Mouse (Mus musculus) 3134 (cell line): ENCODE data around the gene Cntn5.

Experiments
- DNase-seq: peaks from one replicate; pipeline ENCODE4 v3.0.0-alpha.2; 2011; ENCODE audit warnings: low spot score; ENCODE audit not compliant: insufficient read length; ENCODE audit errors: extremely low read depth

The Cntn5 gene

GRCm38 (mm10) chr9:9960610-9961172 lies 943.9 kb downstream of the Cntn5 start:
- no peak for DNase-seq

DNA sequence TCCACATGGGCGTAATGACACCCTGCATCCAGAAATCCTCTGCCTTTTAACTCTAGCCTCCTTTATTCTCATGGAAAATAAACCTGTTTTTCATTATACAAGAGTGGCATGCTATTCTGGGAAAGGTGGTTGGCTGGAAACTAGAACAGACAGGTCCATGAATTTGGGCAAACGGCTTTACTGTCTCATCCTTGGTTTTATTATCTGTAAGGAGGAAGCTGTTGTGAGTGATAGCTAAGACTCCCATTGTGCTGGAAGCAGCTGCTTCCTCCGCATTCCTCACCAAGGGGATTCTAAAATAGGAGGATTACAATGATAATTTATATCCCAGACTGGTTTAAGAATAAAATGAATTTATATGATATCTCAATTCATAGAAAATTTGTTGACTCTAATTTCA lies 955.2 kb downstream of the Cntn5 start:
- DNase-seq, result no peak

DNA sequence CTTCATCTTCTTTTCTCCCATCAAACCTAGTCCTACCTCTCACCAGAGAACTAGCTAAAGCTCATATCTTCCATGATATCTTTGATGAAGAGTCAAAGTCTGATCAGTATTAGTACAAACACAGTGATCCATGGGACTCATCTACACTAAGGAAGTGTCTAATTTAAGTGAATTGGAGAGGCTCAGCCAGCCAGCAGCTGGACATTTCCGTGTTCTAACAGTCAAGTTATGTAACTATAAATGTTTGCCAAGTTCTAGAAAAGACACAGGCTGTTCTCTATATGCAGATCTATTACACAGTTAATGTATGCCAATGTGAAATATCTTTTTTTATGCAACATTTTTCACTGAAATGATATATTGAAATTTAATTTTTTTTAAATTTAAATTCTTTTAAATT lies 959.7 kb downstream of the Cntn5 start:
- no peak for DNase-seq

GRCm38 (mm10) chr9:9937444-9938436 lies 966.8 kb downstream of the Cntn5 start:
- DNase-seq, result no peak

DNA sequence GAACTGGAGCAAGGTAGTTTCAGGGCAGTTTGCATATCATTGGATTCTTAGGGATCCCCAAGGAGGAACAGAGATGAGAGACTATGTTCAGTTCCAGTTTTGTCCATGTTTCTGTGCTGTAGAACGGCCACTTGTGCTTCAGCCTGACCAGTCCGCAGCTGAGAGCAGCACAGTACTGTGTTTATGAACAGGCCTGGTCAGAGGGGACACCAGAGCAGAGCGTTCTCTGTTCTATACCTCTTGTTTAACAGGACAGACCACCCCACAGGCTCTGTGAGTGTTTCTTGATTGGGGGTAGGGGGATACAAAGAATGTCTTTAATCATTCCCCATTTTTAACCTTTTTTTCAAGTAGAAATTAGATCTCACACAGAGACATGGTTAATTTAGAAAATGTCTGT lies 984.0 kb downstream of the Cntn5 start:
- no peak for DNase-seq

DNA sequence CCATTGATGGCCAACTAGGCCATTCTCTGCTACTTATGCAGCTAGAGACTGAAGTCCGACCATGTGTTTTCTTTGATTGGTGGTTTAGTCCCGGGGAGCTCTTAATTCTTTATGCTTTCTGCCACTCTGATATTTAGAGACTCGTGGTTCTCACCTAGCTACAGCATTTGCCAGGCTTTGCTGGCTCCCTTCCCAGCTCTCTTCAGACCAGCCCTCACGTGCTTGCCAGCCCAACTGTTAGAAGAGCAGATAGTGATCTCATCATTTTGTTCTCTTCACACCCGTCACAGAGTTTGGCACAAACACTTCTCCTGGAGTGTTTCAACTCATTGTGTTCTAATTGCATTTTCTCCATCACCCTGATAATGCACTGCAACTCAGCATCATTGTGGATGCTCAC lies 1005.5 kb downstream of the Cntn5 start:
- DNase-seq, result no peak

- peak; percentile 1 for DNase-seq
Measured at GRCm38 (mm10) chr9:9886210-9886609, 1018.4 kb downstream of the Cntn5 start.

GRCm38 (mm10) chr9:9882779-9883383 lies 1021.7 kb downstream of the Cntn5 start:
- no peak for DNase-seq

- no peak for DNase-seq
Measured at GRCm38 (mm10) chr9:9872112-9873035, 1032.2 kb downstream of the Cntn5 start.

DNA sequence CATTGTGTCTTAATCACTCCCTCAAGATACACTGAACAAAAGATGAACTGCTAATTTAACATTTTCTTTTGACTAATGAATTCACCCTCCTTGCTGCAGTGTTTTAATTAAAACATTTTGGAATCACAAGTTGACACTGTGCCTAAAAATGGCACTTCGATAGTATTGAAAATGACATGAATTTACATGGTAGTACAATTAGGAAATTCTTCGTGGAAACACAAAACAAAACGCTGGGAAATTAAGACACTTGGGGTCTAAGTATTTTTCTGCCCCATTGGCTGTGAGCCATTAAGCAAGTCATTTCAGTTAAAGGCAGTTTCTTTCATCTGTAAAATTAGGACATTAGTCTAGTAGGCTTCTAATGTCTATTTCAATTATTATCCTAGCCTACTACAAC lies 1043.9 kb downstream of the Cntn5 start:
- DNase-seq, result no peak

GRCm38 (mm10) chr9:9859323-9859722 lies 1045.3 kb downstream of the Cntn5 start:
- no peak for DNase-seq

GRCm38 (mm10) chr9:9854791-9855190 lies 1049.8 kb downstream of the Cntn5 start:
- DNase-seq, result no peak

DNA sequence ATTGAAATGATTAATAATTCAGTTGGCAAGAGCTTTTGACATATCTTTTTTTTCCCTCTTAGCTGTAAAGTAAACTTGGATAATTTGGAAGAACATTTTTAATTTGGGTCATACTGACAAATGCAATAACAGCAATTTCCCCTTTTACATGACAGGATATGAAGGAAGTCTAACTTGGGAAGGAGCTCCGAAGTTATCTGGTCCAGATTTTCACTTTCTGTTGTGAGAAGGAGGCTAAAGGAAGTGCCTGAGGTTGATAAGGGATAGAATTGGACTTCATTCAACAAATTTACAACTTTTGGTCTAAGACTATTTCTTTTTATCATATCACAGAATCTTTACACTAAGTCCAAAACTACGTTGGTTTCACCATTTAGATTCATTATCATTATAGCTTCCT lies 1074.3 kb downstream of the Cntn5 start:
- no peak for DNase-seq

DNA sequence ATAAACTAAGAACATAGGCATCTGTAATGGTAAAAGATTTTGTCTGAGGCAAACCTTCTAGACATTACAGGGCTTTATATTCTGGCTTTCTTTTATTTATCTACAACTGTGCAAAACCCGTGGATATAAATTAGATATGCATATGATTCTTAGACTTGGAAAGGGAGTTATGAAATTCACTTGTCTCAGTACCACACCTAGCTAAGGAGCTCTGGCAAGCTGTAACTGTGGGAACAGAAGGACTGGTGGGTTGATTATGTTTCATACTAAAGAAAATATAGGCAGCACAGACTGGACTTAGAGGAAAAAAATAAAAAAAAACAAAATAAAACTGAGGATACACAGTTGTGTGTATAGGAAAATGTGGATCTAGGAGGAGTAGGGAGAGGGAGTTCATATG lies 1084.6 kb downstream of the Cntn5 start:
- no peak for DNase-seq

DNA sequence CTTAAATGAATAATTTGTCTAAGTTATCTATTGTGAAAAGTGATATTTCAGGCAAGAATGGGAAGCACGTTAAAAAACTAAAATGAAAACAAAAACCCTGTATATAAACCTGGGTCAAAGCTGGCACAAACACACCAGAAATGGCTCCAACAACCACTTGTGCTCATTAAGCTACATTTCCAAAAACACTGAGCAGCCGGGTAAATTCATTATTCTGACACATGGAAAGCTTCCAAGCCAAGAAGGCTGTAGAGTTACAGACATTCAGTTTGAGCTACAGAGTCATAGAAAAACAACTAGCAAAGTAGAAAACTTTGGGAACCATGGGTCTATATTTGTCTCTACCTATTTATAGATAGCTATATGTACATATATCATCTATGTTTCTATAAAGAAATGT lies 1087.1 kb downstream of the Cntn5 start:
- no peak for DNase-seq

DNA sequence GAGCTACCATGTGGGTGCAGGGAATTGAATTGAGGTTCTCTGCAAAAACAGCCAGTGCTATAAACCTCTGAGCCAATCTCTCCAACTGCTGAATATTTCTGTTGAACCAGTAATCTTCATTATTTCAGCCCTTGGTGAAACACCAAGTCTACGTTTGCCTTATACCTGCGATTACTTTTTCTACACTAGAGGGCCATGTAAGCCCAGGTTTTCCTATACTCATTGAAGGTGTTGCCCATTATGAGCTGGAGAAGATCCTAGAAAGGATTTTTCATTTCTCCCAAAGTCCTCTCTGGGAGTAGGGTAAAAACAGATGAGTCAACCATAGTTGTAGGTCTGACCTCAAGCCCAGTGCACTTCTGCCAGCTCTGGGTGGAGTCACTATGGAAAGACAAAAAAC lies 1105.0 kb downstream of the Cntn5 start:
- DNase-seq, result no peak

DNA sequence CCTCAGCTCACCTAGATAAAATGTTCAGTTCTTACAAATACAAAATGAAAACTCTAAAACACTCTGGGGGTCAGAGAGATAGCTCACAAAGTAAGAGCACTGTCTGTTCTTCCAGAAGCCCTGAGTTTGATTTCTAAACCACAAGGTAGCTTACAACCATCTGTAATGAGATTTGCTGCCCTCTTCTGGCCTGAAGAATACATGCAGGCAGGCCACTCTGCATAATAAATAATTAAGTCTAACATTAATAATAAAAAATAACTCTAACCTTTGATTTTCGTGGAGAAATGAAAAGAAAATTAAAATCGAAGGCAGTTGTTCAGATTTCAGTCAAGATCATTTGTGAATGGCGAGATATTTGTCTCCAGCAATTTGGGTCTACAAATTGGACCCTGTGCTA lies 1120.9 kb downstream of the Cntn5 start:
- no peak for DNase-seq

DNA sequence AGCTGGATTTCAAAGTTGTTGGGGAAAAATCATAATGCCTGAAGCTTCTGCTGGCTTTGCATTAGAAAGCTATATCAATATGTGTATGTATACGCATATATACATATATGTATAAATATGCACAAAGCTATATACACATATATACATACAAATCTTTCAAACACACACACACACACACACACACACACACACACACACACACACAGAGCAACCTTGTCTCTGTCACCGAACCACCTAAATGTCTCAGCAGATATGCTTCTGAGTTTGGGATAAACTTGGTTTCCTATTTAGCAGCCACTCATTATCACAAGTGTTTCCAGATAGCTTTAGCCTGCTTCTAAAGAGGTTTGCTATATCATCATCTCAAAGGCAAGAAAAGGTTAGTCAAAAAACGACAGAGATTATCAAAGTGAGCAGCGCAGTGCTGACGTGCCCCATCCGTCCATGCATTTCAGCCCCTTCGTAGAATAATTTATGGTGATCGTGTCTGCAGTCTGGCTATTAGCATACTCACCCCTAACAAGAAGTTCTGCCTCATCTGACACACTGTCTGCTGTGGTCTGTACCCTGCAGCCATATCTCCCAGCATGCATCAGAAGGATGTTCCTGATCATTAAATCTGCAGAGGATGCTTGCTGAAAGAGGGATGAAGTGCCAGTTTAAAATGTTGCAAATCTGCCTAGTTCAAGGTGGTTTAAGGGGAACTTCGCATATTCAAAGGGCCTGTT lies 1123.3 kb downstream of the Cntn5 start:
- DNase-seq, result no peak

- no peak for DNase-seq
Measured at GRCm38 (mm10) chr9:9779646-9780045, 1124.9 kb downstream of the Cntn5 start.

GRCm38 (mm10) chr9:9770777-9771176 lies 1133.8 kb downstream of the Cntn5 start:
- no peak for DNase-seq
